Mouse (Mus musculus) erythroblast, embryonic 14.5 days (primary cell): ENCODE measurements at regions not wholly inside any gene's neighbourhood (a gene's known extent, or its start where the extent isn't known, plus 50 kb on each side); places are given as distances from the start of the nearest gene placed in this dataset.

Source experiments
- H3K27me3 ChIP-seq: 2 replicates; pipeline ENCODE4 v1.6.1; 2012; ENCODE audit warnings: inconsistent platforms; ENCODE audit not compliant: control insufficient read depth
- H3K36me3 ChIP-seq: 2 replicates; pipeline ENCODE4 v1.6.1; 2012; ENCODE audit warnings: mild to moderate bottlenecking, inconsistent platforms; ENCODE audit not compliant: control insufficient read depth
- H3K4me1 ChIP-seq: 2 replicates; pipeline ENCODE4 v1.6.1; 2012; ENCODE audit warnings: inconsistent platforms; ENCODE audit not compliant: control insufficient read depth
- H3K4me3 ChIP-seq: replicated peaks from 2 replicates; pipeline ENCODE3; 2012; ENCODE audit warnings: moderate library complexity, mild to moderate bottlenecking, inconsistent platforms
- H3K9me3 ChIP-seq: 2 replicates; pipeline ENCODE4 v1.6.1; 2012; ENCODE audit warnings: low read length, inconsistent platforms, mixed read lengths; ENCODE audit not compliant: control insufficient read depth
- GATA1 ChIP-seq: IDR thresholded peaks from 2 replicates; pipeline ENCODE4 v1.6.1; 2012; ENCODE audit warnings: low read length, inconsistent platforms, mixed read lengths
- TAL1 ChIP-seq: IDR thresholded peaks from 3 replicates; pipeline ENCODE4 v1.6.1; 2012; ENCODE audit warnings: low read length, inconsistent platforms, mixed read lengths

DNA sequence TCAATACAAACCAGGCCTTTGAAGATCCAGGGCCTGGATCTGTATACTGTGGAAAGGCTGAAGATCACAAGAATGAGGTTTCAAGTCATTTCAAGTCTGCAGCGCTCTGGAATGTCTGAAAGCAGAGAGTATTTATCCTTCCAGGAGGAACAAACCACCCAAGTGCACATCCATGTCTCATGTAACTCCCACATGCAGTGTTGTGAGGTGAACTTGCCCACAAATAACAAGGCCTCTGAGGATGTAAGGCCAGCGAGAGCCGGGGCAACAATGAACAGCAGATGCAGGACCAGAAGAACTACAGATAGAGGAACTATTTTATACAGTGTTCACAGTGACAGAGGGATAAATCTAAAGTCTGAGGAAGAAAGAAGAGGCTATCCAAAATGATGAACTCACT lies 442.4 kb downstream of the Slc4a3 start:
- TF ChIP-seq TAL1 (no peak), GATA1 (no peak)
- Histone ChIP-seq H3K27me3 (no peaks in the 10 kb centered on the region), H3K4me3 (no peak overlapping the region), H3K36me3 (no peaks in the 10 kb centered on the region), H3K4me1 (no peaks in the 10 kb centered on the region), H3K9me3 (peaks cover 3% of the 10 kb centered on the region; the same call in 1 of the 2 replicates)

DNA sequence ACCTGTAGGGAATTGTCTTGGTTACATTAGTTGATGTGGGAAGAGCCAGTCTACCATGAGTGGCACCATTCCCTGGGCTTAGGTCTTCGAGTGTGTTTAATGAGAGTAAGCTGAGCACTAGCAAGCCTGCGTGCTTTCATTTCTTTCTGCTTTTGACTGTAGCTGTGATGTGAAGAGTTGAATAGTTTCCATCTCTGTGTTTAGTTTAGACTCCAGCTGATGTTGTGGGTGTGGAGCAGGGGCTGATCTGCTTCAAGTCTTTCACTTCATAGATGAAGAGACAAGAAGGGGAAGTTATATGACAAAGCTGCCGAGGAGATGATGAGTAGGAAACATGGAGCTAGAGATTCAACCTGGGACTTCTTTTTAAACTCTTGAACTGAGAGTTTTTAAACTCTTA lies 446.0 kb downstream of the Slc4a3 start:
- no peaks in the 10 kb centered on the region for H3K4me1 ChIP-seq
- no peaks in the 10 kb centered on the region; the same call in 1 of the 2 replicates for H3K9me3 ChIP-seq
- H3K36me3 ChIP-seq, result no peaks in the 10 kb centered on the region
- no peak overlapping the region for H3K4me3 ChIP-seq
- no peaks in the 10 kb centered on the region for H3K27me3 ChIP-seq
- TF ChIP-seq TAL1, result no peak
- TF ChIP-seq GATA1, result no peak

DNA sequence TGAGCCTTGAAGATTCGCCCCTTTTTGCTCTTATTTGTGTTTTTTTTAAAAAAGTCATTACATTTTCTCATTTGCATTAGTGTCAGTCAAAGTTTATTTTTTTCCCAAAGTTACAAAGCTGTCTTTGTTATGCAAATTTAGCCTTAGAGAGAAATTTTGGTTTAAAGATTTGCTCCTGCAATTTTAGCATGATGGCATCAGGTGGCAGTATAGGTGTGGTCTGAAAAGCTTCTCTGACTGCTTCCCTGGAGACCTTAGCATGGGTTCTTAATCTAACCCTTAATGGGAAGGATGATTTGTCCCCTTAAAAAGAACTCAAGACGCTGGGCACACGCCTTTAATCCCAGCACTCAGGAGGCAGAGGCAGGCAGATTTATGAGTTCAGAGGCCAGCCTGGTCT lies 451.2 kb downstream of the Slc4a3 start:
- no peaks in the 10 kb centered on the region for H3K4me1 ChIP-seq
- no peaks in the 10 kb centered on the region for H3K27me3 ChIP-seq
- H3K9me3 ChIP-seq, result peaks cover 2% of the 10 kb centered on the region; the same call in 1 of the 2 replicates
- H3K36me3 ChIP-seq, result no peaks in the 10 kb centered on the region
- TF ChIP-seq TAL1, result no peak
- no peak for TF ChIP-seq GATA1
- no peak overlapping the region for H3K4me3 ChIP-seq

DNA sequence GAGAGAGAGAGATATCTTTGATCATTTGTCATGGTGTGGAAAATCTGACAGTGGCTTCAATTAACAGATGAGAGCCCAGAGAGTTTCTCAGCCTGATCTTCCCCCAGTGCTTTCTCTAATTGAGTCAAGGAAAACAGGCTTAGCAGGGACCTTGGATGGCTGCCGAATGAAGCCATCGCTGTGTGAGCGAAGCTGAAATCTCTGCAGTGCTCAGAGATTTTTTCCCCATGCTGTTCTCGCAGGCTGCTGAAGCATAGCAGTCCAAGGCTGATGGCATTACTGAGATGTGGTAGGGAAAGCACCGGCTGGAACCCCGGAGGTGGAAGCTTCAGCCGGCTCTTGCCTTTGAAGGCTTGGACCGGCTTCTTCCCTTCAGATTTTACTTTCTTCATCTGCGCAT lies 455.1 kb downstream of the Slc4a3 start:
- Histone ChIP-seq H3K27me3 (no peaks in the 10 kb centered on the region), H3K4me1 (no peaks in the 10 kb centered on the region), H3K4me3 (no peak overlapping the region), H3K36me3 (no peaks in the 10 kb centered on the region), H3K9me3 (peaks cover 4% of the 10 kb centered on the region; the same call in 1 of the 2 replicates)
- TF ChIP-seq GATA1 (no peak), TAL1 (no peak)

DNA sequence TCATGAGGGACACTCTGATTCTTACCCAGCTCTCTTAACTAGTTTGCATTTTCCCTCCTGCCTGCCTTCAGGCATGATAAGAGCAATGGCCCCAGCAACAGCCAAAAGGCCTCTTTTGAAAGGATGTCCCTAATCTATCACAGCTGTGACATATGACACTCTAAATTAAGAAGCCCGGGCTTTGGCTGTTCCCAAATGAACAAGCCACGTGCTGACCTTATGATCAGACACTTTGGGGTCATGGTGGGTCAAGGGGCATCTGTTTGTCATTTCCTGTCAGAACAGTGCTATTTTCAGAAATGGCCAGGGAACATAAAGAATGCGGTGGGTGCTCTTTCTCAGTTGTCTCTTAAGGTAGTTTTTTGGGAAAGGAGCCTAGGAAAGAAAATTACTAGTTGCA lies 463.5 kb downstream of the Slc4a3 start:
- no peak for TF ChIP-seq GATA1
- TF ChIP-seq TAL1, result no peak
- H3K27me3 ChIP-seq, result no peaks in the 10 kb centered on the region
- H3K9me3 ChIP-seq, result peaks cover 7% of the 10 kb centered on the region
- H3K36me3 ChIP-seq, result no peaks in the 10 kb centered on the region
- no peak overlapping the region for H3K4me3 ChIP-seq
- H3K4me1 ChIP-seq, result no peaks in the 10 kb centered on the region

DNA sequence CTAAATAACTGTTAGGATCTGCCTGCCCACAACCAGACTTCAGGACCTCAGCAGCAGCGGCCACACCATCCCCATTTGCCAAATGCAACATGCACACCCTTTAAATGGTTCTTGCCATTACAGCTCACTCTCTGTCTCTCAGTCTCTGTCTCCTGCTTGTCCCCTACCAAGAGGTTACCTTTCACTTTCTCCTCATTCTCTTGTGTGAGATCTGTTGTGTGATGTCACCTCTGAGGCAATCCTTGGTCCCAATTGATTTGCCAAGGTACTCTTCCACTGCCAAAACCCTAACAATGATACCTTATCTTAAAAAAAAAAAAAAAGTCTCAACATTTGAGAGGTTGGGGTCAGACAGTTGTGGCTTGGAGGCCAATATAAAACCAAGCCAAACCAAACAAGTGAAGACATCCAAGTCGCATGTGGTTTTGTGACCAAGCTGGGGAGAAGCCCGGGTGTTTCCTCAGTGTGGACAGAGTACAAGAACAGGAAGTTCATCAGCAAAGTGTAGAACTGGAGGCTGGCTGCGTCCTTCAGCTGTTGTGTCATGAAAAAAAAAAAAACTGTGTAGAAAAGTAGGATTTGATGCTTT lies 464.2 kb downstream of the Slc4a3 start:
- no peak for TF ChIP-seq GATA1
- TF ChIP-seq TAL1, result no peak

DNA sequence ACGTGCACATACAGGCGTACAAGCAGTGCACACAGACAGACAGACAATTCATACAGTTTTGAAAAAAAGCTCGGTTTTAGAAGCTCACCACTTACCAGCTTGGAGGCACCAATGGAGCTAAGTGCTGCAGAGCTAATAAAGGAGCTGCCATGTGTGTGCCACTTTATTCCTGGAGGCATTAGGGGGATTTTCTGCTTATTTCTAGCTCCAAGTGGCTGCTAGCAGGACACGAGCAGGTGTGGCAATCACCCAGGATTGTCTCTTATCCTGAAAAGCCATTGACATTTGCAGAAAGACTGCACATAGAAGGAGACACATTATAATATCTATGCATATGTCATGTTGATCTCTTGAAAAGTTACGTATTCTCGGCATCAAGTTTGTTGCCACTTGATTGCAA lies 472.5 kb downstream of the Slc4a3 start:
- H3K36me3 ChIP-seq, result no peaks in the 10 kb centered on the region
- TF ChIP-seq GATA1, result no peak
- no peak for TF ChIP-seq TAL1
- H3K9me3 ChIP-seq, result peaks cover 11% of the 10 kb centered on the region

More for the DNA sequence above, 464.2 kb downstream of the Slc4a3 start:
- no peak overlapping the region for H3K4me3 ChIP-seq
- no peaks in the 10 kb centered on the region for H3K27me3 ChIP-seq
- H3K9me3 ChIP-seq, result peaks cover 9% of the 10 kb centered on the region
- no peaks in the 10 kb centered on the region for H3K36me3 ChIP-seq
- H3K4me1 ChIP-seq, result no peaks in the 10 kb centered on the region

DNA sequence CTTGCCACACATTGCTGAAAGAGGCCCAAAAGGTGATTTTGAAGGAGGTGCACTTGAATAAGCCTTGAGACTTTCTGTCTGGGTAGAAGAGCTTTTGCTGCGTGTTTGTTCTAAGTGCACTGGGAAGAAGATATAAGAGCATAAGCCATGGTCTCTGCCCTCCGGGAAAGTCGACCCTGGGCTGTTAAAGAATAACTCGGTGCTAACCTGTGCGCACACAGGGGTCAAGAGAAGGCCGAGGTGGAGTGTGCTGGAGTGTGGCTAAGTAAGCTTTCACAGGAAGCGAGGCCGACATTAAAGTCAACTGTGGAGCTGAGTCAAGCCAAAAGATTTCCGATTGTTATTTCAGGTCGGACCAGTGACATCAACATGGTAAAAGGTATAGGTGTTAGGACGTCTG lies 473.0 kb downstream of the Slc4a3 start:
- TF ChIP-seq TAL1, result no peak
- TF ChIP-seq GATA1, result no peak
- no peaks in the 10 kb centered on the region for H3K4me1 ChIP-seq
- H3K36me3 ChIP-seq, result no peaks in the 10 kb centered on the region
- no peak overlapping the region for H3K4me3 ChIP-seq
- H3K27me3 ChIP-seq, result no peaks in the 10 kb centered on the region
- H3K9me3 ChIP-seq, result peaks cover 11% of the 10 kb centered on the region

More for the DNA sequence above, 472.5 kb downstream of the Slc4a3 start:
- H3K4me3 ChIP-seq, result no peak overlapping the region
- no peaks in the 10 kb centered on the region for H3K4me1 ChIP-seq
- no peaks in the 10 kb centered on the region for H3K27me3 ChIP-seq

DNA sequence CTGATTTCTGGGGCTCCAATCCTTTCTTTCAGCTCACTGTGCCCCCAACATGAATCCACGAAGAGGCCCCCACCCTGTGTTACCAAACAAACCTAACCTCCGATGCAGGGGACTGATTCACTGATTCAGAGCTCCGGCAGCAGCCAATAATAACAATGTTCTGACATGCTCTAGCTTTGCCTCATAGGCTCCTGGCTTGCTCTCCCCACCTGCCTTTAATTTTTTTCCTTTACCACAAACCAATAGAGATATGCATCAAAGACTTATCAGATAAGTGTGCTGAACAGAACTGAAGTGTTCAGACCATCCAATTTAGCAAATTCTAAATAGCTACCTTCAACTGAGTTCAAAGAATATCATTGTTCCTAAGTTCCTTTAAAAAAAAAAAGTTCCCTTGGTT lies 478.6 kb downstream of the Slc4a3 start:
- H3K9me3 ChIP-seq, result peaks cover 9% of the 10 kb centered on the region
- H3K4me3 ChIP-seq, result no peak overlapping the region
- no peaks in the 10 kb centered on the region for H3K4me1 ChIP-seq
- H3K36me3 ChIP-seq, result no peaks in the 10 kb centered on the region
- no peak for TF ChIP-seq GATA1
- no peak for TF ChIP-seq TAL1
- H3K27me3 ChIP-seq, result no peaks in the 10 kb centered on the region

DNA sequence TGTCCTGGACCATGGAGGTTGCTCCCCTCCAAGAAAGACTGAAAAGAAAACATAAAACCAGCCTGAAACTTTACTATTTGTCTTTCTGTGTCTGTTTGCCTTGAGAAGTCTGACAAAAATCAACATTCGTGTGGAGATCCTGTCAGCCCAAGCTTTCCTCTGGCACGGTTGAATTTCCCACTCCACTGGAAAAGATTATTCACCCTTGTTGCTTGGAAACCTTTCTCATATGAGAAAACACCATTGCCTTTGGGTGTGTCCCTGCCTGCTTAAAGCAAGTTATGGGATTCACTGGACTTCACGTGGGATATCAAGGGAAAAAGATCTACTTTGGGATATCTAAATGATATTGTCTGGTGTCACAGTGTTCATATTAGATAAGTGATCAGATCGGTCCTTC lies 479.3 kb downstream of the Slc4a3 start:
- Histone ChIP-seq H3K27me3 (no peaks in the 10 kb centered on the region), H3K4me1 (no peaks in the 10 kb centered on the region), H3K9me3 (peaks cover 5% of the 10 kb centered on the region), H3K4me3 (no peak overlapping the region), H3K36me3 (no peaks in the 10 kb centered on the region)
- TF ChIP-seq TAL1 (no peak), GATA1 (no peak)
